Mouse (Mus musculus) adrenal gland, postnatal 36 days (tissue): ENCODE data around the gene Gm12184. TPM values are rescaled to one million over a fixed set of nuclear protein-coding genes. Genes with fewer than 3 reads are reported as not detected.
"Not testable (repeated sequence)": the region's sequence is repeated elsewhere in the genome, so short reads cannot be mapped to it uniquely, and the experiment has no call there.

ENCODE experiments used
- DNase-seq, 2 experiments: peaks; one replicate each; pipeline ENCODE4 v3.0.0; 2021; ENCODE audit warnings: mixed read lengths in 1 of 2
- total RNA-seq, 2 experiments: library from RNA; stranded (reverse); gene quantifications; 2 replicates each; pipeline ENCODE4 v1.2.3; 2021

Gm12184 gene
- total RNA-seq, 2 experiments from 2014 or later: 1.4 to 3.2 TPM

DNA sequence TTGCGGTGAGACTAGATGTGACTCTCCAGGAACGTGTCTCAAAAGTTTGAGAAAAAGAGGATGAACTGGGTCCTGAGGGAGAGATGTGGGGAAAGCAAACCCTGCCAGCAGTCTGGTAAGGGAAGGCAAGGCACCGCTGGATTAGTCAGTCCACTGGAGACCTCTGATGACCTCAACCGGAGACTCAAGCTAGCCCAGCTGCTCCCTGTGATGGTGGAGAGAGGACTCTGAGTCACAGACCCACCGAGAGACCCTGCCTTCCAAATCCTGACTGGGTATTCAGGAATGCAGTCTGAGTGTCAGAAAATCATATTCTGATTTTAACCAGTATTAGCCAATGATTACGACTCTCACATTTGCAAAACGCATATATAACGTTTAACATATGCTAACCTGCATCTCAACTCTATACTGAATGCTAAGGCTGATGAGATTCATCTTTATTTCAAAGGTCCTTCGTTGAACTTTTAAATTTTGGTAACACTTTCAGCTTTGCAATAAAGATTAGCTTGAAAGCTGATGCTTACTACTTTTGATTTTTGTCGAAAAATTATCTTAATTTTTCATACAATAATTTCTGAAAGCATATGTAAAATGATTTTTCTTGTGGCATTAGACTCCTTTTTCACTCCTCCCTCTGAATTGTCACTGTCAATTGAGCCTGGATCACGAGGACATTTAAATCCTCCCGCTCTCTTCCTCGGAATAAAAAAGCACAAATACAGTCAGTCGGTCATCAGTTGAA lies 3.5 kb downstream of the Gm12184 start:
- DNase-seq: no peak

DNA sequence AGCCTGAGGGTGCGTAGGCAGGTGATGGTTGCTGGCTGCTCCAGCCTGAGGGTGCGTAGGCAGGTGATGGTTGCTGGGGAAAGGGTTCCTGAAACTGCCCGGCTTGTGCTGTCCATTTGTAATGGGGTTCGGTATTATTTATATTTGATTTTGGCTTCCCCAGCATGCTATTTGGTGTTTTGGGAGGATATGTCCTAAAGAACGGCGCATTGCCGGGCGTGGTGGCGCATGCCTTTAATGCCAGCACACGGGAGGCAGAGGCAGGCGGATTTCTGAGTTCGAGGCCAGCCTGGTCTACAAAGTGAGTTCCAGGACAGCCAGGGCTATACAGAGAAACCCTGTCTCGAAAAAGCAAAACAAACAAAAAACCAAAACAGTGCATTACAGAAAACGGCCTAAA lies 5.2 kb downstream of the Gm12184 start:
- not testable (repeated sequence) for DNase-seq

DNA sequence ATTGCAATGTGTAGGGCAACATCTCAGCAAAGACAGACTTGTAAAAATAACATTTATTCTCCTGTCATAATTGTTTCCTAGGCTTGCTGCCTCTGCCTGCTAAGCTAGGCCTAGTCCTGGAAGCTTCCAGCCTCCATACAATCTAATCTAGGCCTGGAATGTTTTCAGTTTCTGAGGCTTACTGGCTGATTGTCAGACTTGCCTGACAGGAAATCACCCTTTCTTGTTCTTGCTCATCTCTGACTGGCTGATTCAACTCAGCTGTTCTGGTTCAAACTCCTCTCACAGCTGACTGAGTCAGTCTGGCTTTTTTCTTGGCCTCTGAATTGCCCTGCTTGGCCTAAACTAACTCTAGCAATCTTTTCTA lies 6.2 kb downstream of the Gm12184 start:
- no peak for DNase-seq

- no peak for DNase-seq
Observed at GRCm38 (mm10) chr11:48819614-48820307, 6.7 kb downstream of the Gm12184 start.

DNA sequence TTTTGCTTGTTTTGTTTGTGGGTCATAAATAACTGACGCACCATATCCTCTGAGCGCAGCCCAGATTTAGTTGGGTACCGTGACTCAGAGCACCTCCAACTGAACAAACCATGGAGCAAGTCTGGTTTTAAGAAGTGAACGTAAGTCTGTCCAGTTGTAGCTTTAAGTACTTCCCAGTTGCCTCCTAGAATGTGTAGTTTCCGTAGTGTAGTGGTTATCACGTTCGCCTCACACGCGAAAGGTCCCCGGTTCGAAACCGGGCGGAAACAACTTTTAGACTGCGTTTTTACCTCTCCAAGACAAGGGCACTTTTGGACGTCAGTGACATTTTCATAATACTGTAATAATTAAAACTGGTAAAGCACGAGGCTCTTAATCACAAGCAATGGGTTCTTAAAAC lies 8.1 kb downstream of the Gm12184 start:
- DNase-seq: peak; percentile 85

- DNase-seq: no peak
Observed at GRCm38 (mm10) chr11:48817794-48818193, 8.7 kb downstream of the Gm12184 start.

DNA sequence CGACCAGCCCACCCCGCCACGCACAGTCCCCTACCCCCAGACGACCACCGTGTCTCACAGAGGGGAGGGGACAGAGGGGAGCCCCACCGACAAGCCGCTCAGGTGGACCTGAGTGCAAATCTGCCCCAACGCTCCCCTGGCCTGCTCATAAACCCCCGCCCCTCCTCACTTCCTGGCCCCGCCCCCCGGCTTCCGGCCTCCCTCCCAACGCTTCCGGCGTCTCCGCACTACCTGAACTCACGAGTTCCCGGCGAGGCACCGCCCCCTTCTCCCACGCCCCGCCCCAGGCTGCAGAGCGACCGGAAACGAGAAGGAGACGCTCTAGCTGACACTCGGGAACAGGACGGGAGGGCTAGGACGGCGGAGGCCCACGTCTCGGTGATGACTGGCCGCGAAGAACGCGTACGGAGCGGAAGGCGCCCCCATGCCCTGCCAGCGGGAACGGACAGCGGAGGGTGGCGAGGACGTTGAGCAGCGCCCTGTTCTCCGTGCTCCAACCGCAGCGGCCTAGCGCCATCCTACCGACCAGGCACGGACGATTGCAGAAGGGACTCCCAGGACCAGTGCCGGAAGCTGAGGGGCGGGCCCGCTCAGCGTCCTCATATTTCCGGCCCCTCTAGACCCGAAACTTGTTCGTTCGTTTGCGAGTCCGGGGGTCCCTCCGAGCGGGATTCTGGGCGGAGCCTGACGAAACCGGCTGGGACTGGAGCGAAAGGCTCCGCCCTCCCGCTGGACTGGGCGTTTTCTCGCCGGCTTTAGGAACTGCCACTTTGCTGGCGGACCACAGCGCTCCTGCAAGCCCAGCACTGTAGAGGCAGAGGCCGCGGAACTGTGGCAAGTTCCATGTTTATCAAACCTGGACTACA lies 9.4 kb downstream of the Gm12184 start, which contains the start of gene Trim41:
Gene Trim41, minus strand, starts transcription at position 554 of the 866 bp plus-strand sequence.
- peak; percentile 100 for DNase-seq

GRCm38 (mm10) chr11:48816281-48816781 lies 10.1 kb downstream of the Gm12184 start:
- DNase-seq: no peak

GRCm38 (mm10) chr11:48815851-48816250 lies 10.6 kb downstream of the Gm12184 start:
- no peak for DNase-seq

DNA sequence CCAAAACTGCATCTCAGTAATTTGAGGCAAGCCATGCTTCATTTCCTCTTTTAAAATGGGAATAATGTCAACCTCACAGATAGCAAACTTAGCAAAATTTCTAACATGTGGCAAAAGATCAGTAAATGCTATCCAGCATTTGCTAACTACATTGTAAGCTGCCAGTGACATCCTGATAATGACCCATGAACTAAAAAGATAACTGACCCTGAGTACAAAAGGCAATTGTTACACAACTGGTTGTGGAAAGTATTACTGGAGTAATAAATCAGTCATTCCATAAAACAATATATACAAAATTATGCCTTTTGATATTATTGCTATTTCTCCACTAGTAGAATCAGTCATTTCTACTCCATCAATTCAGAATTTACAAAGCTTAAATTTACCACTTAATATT lies 12.7 kb downstream of the Gm12184 start:
- no peak for DNase-seq

GRCm38 (mm10) chr11:48810142-48810541 lies 16.3 kb downstream of the Gm12184 start:
- DNase-seq: no peak

GRCm38 (mm10) chr11:48809434-48809830 lies 17.0 kb downstream of the Gm12184 start:
- no peak for DNase-seq

- DNase-seq: peak in 1 of 2 experiments; percentile 31
Observed at GRCm38 (mm10) chr11:48808737-48809433, 17.6 kb downstream of the Gm12184 start.

DNA sequence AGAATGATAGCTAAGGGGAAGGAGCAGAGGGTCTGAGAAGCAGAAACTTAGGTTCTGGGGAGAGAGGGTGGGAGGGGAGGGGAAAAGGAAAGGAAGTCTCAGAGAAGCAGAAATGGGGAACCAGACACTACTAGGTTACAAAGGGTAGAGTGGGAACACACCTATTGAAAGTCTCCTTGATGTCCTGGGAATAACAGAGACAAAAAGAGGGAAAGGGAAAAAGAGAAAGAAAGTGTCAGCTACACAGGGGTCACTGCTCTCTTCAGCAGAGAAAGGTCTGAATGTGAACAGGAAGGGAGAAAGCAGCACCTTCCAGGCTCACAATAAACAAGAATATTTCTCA lies 18.2 kb downstream of the Gm12184 start:
- no peak for DNase-seq

DNA sequence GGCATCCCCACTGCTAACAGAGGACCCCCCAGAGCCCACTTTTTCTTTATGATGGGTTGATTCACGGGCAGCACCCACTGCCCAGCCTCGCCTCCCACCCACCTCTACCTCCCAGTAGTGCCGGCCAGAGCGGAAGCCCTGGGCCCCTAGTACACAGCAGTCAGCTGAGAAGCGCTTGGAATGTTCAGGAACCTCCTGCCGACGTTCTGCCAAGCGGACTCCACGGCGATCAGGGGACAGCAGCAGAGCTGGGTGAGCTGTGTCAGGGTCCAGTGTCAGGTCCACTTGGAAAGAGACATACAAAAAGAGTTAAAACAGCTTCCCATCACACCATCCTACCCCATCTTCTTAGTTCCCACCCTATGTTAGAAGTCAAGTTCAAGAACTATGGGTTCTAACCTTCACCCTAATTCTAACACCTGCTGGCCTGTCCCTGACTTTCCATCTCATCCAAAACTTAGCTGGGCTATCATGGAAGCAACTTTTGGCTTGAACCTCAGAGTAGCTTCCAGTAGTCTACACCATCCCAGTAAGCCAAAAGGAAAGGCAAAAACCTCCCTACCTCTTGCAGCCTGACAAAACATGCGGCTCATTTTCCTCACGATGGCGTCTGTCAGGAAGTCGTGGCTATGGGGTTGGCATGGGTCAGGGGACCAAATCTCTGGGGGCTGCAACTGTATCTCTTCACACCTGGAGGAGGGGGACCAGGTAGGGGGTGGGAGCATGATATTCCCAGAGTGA lies 18.7 kb downstream of the Gm12184 start:
- DNase-seq: no peak

DNA sequence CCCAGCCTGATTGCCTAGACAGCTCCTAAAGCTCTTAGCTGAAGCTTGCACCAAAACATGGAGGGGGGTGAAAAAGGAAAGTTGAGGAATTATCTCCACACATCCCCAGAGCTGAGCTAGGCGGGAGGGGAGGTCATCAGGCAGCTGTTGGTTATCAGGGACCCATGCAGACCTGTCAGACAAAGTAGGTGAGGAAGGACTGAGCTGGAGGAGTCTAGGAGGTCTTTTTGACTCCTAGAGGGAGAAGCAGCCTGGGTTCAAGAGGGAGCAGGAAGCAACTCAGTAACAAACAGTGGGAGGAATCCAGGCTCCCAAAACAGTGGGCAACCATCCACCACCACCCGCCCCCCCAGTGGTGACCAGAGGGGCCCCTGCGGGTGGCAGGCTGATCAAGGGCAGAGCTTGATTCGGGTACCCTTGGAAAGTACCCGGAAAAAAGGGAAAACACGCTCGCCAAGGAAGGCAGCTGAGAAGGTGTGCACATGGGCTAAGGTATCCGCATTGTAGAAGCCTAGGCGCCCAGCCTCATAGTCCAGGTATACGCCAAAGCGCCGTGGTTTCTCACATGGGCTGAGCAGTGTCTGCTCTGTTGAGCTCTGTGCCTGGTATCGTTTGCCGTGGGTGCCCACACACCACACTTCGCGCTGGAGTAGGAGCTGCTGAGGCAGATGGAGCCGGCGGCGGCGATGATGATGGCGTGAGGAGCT lies 19.4 kb downstream of the Gm12184 start:
- no peak for DNase-seq

DNA sequence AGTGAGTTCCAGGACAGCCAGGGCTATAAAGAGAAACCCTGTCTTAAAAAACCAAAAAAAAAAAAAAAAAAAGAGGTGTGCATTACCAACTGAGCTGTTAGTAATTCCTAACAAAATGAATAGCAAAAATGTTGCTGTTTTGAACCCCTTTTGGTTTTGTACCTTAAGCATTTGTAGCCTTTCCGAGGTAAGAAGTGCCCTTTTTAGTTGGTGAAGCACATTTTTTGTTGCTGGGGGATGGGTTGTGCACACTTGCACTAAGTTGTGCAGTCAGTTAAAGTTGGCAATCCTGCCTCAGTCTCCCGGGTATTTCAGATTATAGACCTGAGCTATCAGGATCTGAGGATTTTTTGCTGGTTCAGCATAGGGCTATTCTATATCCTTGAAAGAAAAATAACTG lies 21.5 kb downstream of the Gm12184 start:
- DNase-seq: no peak

DNA sequence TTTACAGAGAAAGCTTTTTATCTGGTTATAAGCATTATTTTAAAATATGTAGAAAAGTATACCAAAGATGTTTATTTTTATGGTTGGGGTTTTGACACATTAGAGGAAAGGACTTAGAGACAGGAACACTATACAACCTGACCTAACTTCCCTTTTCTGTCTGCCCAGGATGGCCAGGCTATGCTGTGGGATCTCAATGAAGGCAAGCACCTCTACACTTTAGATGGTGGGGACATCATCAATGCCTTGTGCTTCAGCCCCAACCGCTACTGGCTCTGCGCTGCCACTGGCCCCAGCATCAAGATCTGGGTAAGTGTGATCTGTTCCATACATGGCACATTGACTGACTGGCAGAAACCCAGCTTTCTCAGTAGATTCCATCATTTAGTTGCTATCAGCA lies 22.5 kb downstream of the Gm12184 start:
- no peak for DNase-seq

- DNase-seq: no peak
Observed at GRCm38 (mm10) chr11:48801831-48802772, 24.4 kb downstream of the Gm12184 start.
